Mouse (Mus musculus) regulatory T cell (primary cell): ENCODE results near the gene Rbp7.

Experiments
- in situ Hi-C: fragments of 300-600 bp; cut with MboI, MseI; formaldehyde crosslinking; loops from one replicate; pipeline ENCODE4 v1.15.1; 2025; ENCODE audit warnings: high pct_unique_total_duplicates

Gene Rbp7

DNA sequence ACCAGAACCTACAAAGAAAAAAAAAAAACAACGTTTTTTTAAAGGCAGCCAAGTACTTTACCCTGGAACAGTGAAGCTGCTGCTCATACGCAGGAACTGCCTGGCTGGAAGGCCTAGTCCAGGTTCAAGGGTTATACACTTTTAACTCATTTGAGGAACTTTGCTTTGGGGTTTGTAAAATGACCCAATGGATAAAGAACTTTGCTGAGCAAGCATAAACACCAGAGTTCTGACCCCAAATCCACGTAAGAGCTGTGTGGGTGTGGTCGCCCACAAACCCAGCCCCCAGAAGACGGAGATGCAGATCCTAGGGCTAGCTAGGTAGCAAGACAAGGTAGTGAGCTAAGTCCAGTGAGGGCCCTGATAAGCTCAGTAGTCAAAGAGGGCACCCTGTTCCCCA lies 47.3 kb downstream of the Rbp7 start:
- in situ Hi-C loops = no loop called here

- in situ Hi-C loops = no loop called here
Observed at GRCm38 (mm10) chr4:149405713-149406443, 48.9 kb downstream of the Rbp7 start.

DNA sequence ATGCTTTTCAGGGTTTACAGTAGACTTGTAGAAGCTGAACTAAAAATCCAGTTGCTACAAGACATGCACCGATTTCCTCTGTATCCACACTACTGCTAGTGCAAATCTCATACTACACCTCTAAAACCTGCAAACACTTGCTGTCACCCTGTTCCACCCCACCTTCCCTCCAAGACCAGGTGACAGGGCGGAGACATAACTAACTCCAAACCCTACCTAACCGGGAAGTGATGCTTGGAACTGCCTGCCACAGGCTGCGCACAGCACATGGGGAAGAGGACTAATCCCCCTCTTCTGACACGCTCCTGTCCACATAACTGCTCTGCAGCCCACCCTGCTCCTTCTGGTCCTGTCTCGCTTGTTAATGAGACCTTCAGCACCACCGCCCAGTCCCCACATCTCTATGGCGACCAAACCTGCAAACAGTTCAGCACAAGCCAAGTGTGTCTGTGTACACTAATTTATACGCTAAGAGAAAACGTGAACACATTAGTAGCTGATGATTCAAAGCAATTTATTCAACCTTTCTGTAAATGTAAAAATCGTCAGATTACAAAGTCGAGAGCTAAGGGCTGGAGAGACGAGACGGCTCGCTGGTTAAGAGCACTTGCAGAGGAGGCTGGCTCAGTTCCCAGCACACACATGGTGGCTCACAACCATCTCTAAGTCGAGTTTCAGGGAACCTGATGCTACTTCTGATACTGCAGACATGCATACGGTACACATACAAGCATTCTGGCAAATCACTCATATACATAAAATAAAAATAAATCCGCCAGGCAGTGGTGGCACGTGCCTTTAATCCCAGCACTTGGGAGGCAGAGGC lies 49.9 kb downstream of the Rbp7 start:
- in situ Hi-C loops = no loop called here

- in situ Hi-C loops = no loop called here
Observed at GRCm38 (mm10) chr4:149403037-149403436, 51.7 kb downstream of the Rbp7 start.

GRCm38 (mm10) chr4:149401591-149401982 lies 53.2 kb downstream of the Rbp7 start:
- in situ Hi-C loops = no loop called here

DNA sequence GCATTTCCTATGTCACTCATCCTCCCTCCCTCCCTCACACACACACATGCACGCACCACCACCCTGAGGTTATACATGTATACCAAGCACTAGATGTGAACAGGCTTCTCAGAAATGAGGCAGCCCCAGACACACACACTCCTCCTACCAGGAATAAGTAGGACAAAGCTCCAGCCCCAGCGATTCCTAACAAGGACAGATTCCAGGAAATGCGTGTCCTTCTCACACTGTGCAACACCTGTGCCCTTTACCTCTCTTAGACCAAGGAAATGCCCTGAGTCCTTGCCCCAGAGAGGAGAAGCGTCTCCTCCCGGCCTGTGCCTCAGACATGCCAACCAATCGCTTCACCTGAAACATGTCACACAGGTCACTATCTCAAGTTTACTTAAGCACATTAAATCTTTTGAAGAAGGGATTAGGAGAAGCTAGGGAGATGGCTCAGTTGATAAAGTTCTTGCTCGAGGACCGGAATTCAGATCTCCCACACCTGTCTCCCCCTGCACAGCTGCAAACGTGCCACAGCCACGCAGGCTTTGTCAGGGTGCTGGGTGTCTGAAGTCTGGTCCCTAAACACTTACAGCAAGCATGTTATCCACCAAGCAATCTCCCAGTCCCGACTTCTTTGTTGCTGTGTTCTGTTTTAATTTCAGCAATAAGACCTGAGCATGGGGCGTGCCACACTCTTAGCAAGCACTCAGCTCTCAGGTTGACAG lies 53.7 kb downstream of the Rbp7 start:
- in situ Hi-C loops = no loop called here
